Mouse (Mus musculus): ENCODE data around the gene Zfhx3.

DNA sequence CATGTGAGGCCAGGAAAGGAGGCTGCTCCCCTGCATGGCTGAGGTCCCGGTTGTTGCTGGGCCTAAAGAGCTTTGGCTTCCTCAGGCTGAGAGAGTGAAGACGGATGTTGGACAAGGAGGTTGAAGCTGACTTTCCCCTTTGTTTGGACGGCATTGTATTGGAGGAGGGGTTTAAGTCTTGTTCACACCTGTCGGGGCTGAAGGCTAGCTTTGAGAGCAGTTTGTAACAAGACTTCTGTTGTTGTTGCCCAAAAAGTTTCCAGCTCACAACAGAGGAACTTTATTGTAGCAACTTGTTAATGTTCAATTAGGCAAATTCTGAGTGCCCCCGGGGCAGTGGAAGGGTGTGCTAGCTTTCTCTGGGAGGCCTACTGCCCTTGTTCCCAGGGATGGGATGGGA is 790.9 kb downstream of the Zfhx3 start:
- no peak for TF ChIP-seq EP300 (IDR thresholded peaks at IDR 0.05; ENCODE audit: insufficient read depth, low read depth, low read length)
- TF ChIP-seq CTCF (IDR thresholded peaks at IDR 0.05; ENCODE audit: low read depth, low read length): no peak
